Mouse (Mus musculus) lung, embryonic 15.5 days (tissue): Measurements from ENCODE around the gene Acrbp. TPM values are rescaled to one million over a fixed set of nuclear protein-coding genes. Genes with fewer than 3 reads are reported as not detected.
A peak's percentile ranks its signal among the peaks of the same experiment; 100 is the strongest.
"Not testable (repeated sequence)": the region's sequence is repeated elsewhere in the genome, so short reads cannot be mapped to it uniquely, and the experiment has no call there.

Source experiments
- ATAC-seq: fragments of 200-750 bp; cut with Nextera tagmentation; 2 replicates; pipeline ENCODE4 v1.8.0; 2017; ENCODE audit warnings: moderate number of reproducible peaks, borderline replicate concordance; ENCODE audit not compliant: low FRiP score, low TSS enrichment; ENCODE audit errors: extremely low read depth
- H3K27ac ChIP-seq: fragments of 300-500 bp; sonication (generic); 2 replicates; pipeline ENCODE4 v1.5.1; 2015; ENCODE audit warnings: moderate library complexity, mild to moderate bottlenecking, inconsistent platforms
- H3K27me3 ChIP-seq: fragments of 300-500 bp; sonication (generic); 2 replicates; pipeline ENCODE4 v1.6.1; 2015; ENCODE audit warnings: inconsistent platforms
- H3K36me3 ChIP-seq: fragments of 300-500 bp; sonication (generic); 2 replicates; pipeline ENCODE4 v1.6.1; 2015; ENCODE audit warnings: inconsistent platforms
- H3K4me1 ChIP-seq: fragments of 300-500 bp; sonication (generic); 2 replicates; pipeline ENCODE4 v1.6.1; 2015; ENCODE audit warnings: inconsistent platforms
- H3K4me2 ChIP-seq: fragments of 300-500 bp; sonication (generic); 2 replicates; pipeline ENCODE4 v1.6.1; 2015; ENCODE audit warnings: inconsistent platforms, mild to moderate bottlenecking, moderate library complexity
- H3K4me3 ChIP-seq: fragments of 300-500 bp; sonication (generic); 2 replicates; pipeline ENCODE4 v1.5.1; 2015; ENCODE audit warnings: mild to moderate bottlenecking, inconsistent platforms
- H3K9ac ChIP-seq: fragments of 300-500 bp; sonication (generic); 2 replicates; pipeline ENCODE4 v1.6.1; 2015; ENCODE audit warnings: inconsistent platforms
- H3K9me3 ChIP-seq: fragments of 300-500 bp; sonication (generic); 2 replicates; pipeline ENCODE4 v1.6.1; 2016; ENCODE audit warnings: inconsistent platforms
- WGBS: fragments of 180-500 bp; shearing (Covaris S2); methylation state at CpG from one replicate; pipeline ENCODE4 v1.1.7; 2015; 5-methylcytosine and 5-hydroxymethylcytosine counted together
- polyA plus RNA-seq: library from polyadenylated mRNA; unstranded; fragments of >200 nt; fragmentation: Nextera tagmentation; extraction: Ambion mirVana; gene quantifications from 2 replicates; pipeline ENCODE4 v1.2.1, GENCODE M21; 2015

Gene Acrbp
- polyA plus RNA-seq, 1 experiment from 2014 or later: 12.9 TPM

- H3K9ac ChIP-seq: peak within 1 kb of the TSS; percentile 66
- H3K4me3 ChIP-seq: peak within 1 kb of the TSS; percentile 74
- H3K4me2 ChIP-seq: peak within 1 kb of the TSS; percentile 60
- peak within 1 kb of the TSS; percentile 84 for H3K27ac ChIP-seq
- H3K27me3 ChIP-seq: no peaks in the 10 kb centered on the region
- ATAC-seq: peak; percentile 94
- peaks cover 13% of the 10 kb centered on the region for H3K4me1 ChIP-seq
- no peaks in the 10 kb centered on the region for H3K9me3 ChIP-seq
- peaks cover 39% of the 10 kb centered on the region for H3K36me3 ChIP-seq
- WGBS: under 1% methylated on average over 26 of the region's 26 CpGs
Measured at GRCm38 (mm10) chr6:125039533-125040153, 9.8 kb upstream of the Acrbp start, which contains the start of gene Ing4. Gene Ing4 (plus strand): TSS chr6:125039760.

GRCm38 (mm10) chr6:125040221-125040620, 9.3 kb upstream of the Acrbp start:
- H3K4me1 ChIP-seq: peaks cover 13% of the 10 kb centered on the region
- peak overlapping the region; percentile 68 for H3K27ac ChIP-seq
- peak overlapping the region; percentile 74 for H3K4me3 ChIP-seq
- no peaks in the 10 kb centered on the region for H3K27me3 ChIP-seq
- H3K9ac ChIP-seq: peak overlapping the region; percentile 66
- no peaks in the 10 kb centered on the region for H3K9me3 ChIP-seq
- H3K4me2 ChIP-seq: peak overlapping the region; percentile 60
- peaks cover 39% of the 10 kb centered on the region for H3K36me3 ChIP-seq
- 10% methylated on average over 7 of the region's 7 CpGs for WGBS
- no peak for ATAC-seq

- Histone ChIP-seq H3K27me3 (no peaks in the 10 kb centered on the region), H3K4me2 (peak overlapping the region; percentile 60; the same call in 1 of the 2 replicates)
Measured at GRCm38 (mm10) chr6:125041047-125041446, 8.4 kb upstream of the Acrbp start.

GRCm38 (mm10) chr6:125042081-125042480, 7.4 kb upstream of the Acrbp start:
- Histone ChIP-seq H3K27ac (no peak overlapping the region), H3K36me3 (peaks cover 42% of the 10 kb centered on the region), H3K9ac (no peak overlapping the region), H3K4me3 (no peak overlapping the region), H3K4me2 (no peak overlapping the region), H3K9me3 (no peaks in the 10 kb centered on the region), H3K27me3 (no peaks in the 10 kb centered on the region), H3K4me1 (peaks cover 13% of the 10 kb centered on the region)
- no peak for ATAC-seq
- WGBS: 87% methylated on average over 7 of the region's 7 CpGs

More at GRCm38 (mm10) chr6:125041047-125041446, 8.4 kb upstream of the Acrbp start:
- Histone ChIP-seq H3K36me3 (peaks cover 38% of the 10 kb centered on the region), H3K27ac (no peak overlapping the region), H3K9me3 (no peaks in the 10 kb centered on the region), H3K4me1 (peaks cover 13% of the 10 kb centered on the region), H3K9ac (no peak overlapping the region), H3K4me3 (no peak overlapping the region)
- ATAC-seq: no peak
- WGBS: 75% methylated on average over 7 of the region's 7 CpGs

- Histone ChIP-seq H3K9ac (no peak overlapping the region), H3K36me3 (peaks cover 71% of the 10 kb centered on the region), H3K27ac (no peak overlapping the region), H3K4me3 (no peak overlapping the region), H3K27me3 (no peaks in the 10 kb centered on the region), H3K4me2 (no peak overlapping the region), H3K4me1 (no peaks in the 10 kb centered on the region), H3K9me3 (no peaks in the 10 kb centered on the region)
- 27% methylated on average over 5 of the region's 5 CpGs for WGBS
- peak; percentile 28; the same call in 1 of the 2 replicates for ATAC-seq
Measured at GRCm38 (mm10) chr6:125046691-125047090, 2.8 kb upstream of the Acrbp start.

- H3K4me1 ChIP-seq: no peaks in the 10 kb centered on the region
- WGBS: 62% methylated on average over 5 of the region's 5 CpGs
- H3K4me3 ChIP-seq: no peak overlapping the region
- H3K9ac ChIP-seq: no peak overlapping the region
- H3K36me3 ChIP-seq: peaks cover 67% of the 10 kb centered on the region
- H3K9me3 ChIP-seq: no peaks in the 10 kb centered on the region
- no peaks in the 10 kb centered on the region for H3K27me3 ChIP-seq
- ATAC-seq: no peak
- H3K4me2 ChIP-seq: no peak overlapping the region
- no peak overlapping the region for H3K27ac ChIP-seq
Measured at GRCm38 (mm10) chr6:125051237-125051636, 1.7 kb downstream of the Acrbp start.

- Histone ChIP-seq H3K9me3 (no peaks in the 10 kb centered on the region), H3K27me3 (no peaks in the 10 kb centered on the region), H3K4me2 (no peak overlapping the region), H3K27ac (no peak overlapping the region), H3K36me3 (no peaks in the 10 kb centered on the region), H3K9ac (no peak overlapping the region), H3K4me1 (peaks cover 5% of the 10 kb centered on the region; the same call in 1 of the 2 replicates), H3K4me3 (no peak overlapping the region)
- 22% methylated on average over 6 of the region's 6 CpGs for WGBS
- 0 out of 2 replicates have a peak, but pooled peaks have one; percentile 47 for ATAC-seq
Measured at GRCm38 (mm10) chr6:125061493-125061892, 12.0 kb downstream of the Acrbp start.

GRCm38 (mm10) chr6:125062511-125062910, 13.0 kb downstream of the Acrbp start:
- WGBS: 86% methylated on average over 5 of the region's 5 CpGs
- no peak overlapping the region for H3K4me2 ChIP-seq
- no peak; the same call in 1 of the 2 replicates for ATAC-seq
- H3K27ac ChIP-seq: no peak overlapping the region
- H3K9ac ChIP-seq: no peak overlapping the region
- no peaks in the 10 kb centered on the region for H3K36me3 ChIP-seq
- H3K4me3 ChIP-seq: no peak overlapping the region
- H3K4me1 ChIP-seq: peaks cover 5% of the 10 kb centered on the region; the same call in 1 of the 2 replicates
- no peaks in the 10 kb centered on the region for H3K27me3 ChIP-seq
- no peaks in the 10 kb centered on the region for H3K9me3 ChIP-seq

- 68% methylated on average over 6 of the region's 6 CpGs for WGBS
- ATAC-seq: no peak
- Histone ChIP-seq H3K4me1 (peaks cover 5% of the 10 kb centered on the region; the same call in 1 of the 2 replicates), H3K27me3 (no peaks in the 10 kb centered on the region), H3K9me3 (no peaks in the 10 kb centered on the region), H3K36me3 (no peaks in the 10 kb centered on the region), H3K4me3 (no peak overlapping the region), H3K9ac (no peak overlapping the region), H3K27ac (no peak overlapping the region), H3K4me2 (no peak overlapping the region)
Measured at GRCm38 (mm10) chr6:125063906-125064305, 14.4 kb downstream of the Acrbp start.

GRCm38 (mm10) chr6:125065223-125065622, 15.7 kb downstream of the Acrbp start:
- ATAC-seq, H3K9ac ChIP-seq, H3K9me3 ChIP-seq, H3K27ac ChIP-seq, H3K27me3 ChIP-seq, H3K4me2 ChIP-seq, H3K4me3 ChIP-seq, H3K4me1 ChIP-seq, H3K36me3 ChIP-seq: not testable (repeated sequence)
- WGBS: no CpG with 5 or more reads among the region's 1 CpGs

- no peaks in the 10 kb centered on the region for H3K27me3 ChIP-seq
- no peak within 1 kb of the TSS for H3K4me2 ChIP-seq
- H3K4me1 ChIP-seq: peaks cover 8% of the 10 kb centered on the region; the same call in 1 of the 2 replicates
- no peak within 1 kb of the TSS for H3K4me3 ChIP-seq
- no peaks in the 10 kb centered on the region for H3K9me3 ChIP-seq
- WGBS: 49% methylated on average over 8 of the region's 8 CpGs
- H3K9ac ChIP-seq: no peak within 1 kb of the TSS
- ATAC-seq: no peak
- no peaks in the 10 kb centered on the region for H3K36me3 ChIP-seq
- no peak within 1 kb of the TSS for H3K27ac ChIP-seq
Measured at GRCm38 (mm10) chr6:125067571-125067995, 18.1 kb downstream of the Acrbp start, which contains the start of gene Lpar5. Gene Lpar5 (plus strand): TSS chr6:125067920.

- H3K36me3 ChIP-seq: no peaks in the 10 kb centered on the region
- no peak overlapping the region for H3K9ac ChIP-seq
- H3K4me1 ChIP-seq: peaks cover 8% of the 10 kb centered on the region; the same call in 1 of the 2 replicates
- H3K27me3 ChIP-seq: peaks cover 3% of the 10 kb centered on the region; the same call in 1 of the 2 replicates
- H3K4me3 ChIP-seq: no peak overlapping the region
- 79% methylated on average over 18 of the region's 18 CpGs for WGBS
- H3K9me3 ChIP-seq: no peaks in the 10 kb centered on the region
- H3K4me2 ChIP-seq: no peak overlapping the region
- no peak; the same call in 1 of the 2 replicates for ATAC-seq
- H3K27ac ChIP-seq: peak overlapping the region; percentile 34
Measured at GRCm38 (mm10) chr6:125071170-125071895, 21.8 kb downstream of the Acrbp start.
